Mouse (Mus musculus) T-helper 1 cell (primary cell): ENCODE measurements around the gene Btbd16.

Experiments used
- in situ Hi-C: fragments of 300-600 bp; cut with MboI, MseI; formaldehyde crosslinking; loops from one replicate; pipeline ENCODE4 v1.15.1; 2025; ENCODE audit warnings: high pct_unique_total_duplicates

The Btbd16 gene

DNA sequence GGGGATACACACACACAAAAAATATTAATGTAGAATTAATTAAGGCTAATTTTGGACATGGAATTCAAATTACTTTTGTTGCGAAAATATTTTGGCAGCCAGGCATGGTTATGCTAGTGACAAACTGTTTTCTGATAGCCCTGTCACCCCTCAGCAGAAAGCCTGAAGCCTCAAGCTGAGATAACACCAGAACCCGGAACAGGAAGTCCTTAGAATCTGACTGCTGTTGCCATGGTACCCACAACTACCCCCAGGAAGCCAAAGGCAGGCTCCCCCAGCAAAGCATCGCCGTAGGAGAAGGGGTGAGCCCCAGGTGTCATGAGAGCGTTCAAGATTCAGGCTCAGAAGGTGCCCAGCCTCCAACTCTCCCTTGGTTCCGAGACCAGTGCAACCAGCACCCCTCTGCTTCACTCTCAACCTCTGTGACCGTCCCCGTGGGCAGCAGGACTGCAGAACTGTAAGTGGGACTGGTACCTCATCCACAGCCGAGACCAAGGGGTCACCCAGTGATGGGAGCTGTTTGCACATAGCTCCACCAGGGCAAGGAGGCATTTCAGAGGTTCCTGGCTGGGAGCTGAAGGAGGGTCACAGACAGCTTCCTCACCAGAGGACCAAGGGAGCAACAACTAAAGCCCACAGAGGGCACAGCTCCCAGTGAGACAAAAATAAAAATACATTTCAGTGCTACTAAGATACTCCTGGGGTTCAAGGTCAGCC, at the start of gene Btbd16:
Gene Btbd16 (plus strand): TSS at position 156 of the 717 bp plus-strand sequence.
- in situ Hi-C loops, result loop anchor here (5.0 kb wide), 1 partner anchor 153 kb away; no protein-coding TSS in a partner anchor

DNA sequence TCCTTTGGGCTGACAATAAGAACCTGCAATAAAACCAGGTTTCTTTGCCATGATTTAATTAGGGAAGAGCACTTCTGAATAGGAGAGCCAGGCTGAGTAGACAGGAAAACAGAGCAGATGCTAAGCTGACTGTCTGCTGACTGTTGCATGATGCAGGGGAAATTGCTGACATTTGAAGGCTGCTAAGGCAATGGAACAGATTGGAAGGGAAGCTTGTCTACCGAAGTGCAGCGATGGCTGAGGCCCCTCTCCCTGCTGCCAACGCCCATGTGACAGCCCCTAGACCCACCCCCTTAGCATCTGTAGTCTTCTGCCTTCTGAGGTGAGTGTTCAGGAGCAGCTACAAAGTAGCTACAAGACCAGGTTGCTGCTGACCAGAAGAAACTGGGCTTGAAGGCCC, 47.7 kb upstream of the Btbd16 start:
- in situ Hi-C loops, result no loop called here

DNA sequence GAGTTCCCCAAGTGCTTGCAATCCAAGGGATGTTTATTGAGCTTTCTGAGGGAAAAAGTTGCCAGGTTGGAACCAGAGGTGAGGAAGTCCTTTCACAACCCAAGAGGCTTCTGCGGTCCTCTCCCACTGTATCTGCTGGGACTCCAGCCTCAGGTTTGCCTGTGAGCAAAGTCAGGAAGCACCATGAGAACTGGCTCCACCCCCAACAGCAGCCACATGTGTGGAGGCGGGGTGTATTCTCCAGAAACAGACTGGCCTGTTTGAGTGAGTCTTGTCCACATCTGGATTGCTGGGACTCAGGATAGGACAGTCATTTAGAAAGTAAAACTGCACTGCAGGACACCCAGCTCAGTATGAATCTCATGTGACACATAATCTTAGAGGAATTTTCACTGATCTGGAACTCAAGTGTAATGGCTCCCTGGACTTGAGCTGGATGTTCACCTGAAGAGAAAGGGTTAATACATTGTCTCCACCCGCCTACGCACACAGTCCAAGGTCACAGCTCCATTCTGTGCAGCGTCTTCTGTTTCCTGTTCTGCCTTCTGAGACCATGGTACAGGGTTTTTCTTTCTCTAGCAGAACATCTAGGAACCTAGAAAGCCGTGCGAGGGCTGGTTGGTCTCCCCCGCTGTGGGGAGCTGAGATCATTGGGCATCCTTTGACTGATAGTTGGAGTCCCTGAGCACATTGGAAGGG, 47.0 kb upstream of the Btbd16 start:
- in situ Hi-C loops, result no loop called here

DNA sequence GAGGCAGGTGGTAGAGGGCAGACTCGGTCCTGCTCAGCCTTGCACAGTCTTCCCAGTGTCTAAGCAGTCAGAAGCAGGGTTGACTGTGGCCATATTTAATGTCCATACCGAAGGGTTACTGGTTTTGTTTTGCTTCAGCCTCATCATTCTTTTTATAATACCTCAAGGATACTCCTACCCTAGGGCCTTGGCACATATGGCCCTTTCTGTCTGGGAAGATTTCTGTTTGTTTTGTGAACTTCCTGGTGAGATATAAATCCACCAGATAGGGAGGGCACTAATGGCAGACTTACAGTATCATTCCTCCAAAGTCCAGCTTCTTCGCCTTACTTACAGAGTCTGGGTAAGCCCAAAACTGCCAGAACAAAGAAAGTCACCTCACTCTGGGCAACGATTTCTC, 46.3 kb upstream of the Btbd16 start:
- in situ Hi-C loops, result no loop called here

DNA sequence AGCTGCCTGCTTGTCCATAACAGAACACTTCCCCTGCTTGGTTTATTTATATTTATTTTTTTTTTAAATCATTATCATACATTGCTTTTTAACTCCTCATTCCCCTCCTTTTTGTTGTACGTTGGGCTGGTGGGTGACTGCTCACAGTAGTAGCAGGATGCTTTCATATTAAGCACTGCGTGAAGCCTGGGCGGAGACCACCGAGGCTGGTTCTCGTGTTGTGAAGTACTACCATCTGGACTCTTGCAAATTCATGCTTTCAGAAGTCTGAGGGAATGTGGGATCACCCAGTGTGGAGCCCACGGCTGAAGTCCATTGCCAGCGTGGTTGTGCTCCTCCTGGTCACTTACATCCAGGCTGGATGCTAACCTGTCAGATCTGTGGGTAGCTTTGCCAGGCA, 42.1 kb upstream of the Btbd16 start:
- in situ Hi-C loops, result no loop called here

DNA sequence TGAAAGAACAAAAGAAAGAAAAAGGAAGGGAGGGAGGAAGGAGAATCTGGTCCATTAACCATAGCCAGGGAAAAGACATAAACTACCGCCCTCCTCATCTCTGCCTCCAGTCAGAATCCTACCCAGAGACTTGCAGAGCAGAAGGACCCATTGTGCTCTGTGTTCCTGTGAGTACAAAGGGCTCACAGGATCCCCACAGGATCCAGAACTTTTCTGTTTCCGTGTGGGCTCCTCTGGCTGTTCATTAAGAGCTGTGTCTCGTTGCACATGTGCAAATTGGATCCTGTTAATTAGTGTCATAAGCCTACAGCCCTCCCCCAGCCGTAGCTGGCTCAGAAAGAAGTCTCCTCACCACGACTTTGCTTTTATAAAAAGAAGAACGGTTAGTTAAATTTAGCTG, 41.0 kb upstream of the Btbd16 start:
- in situ Hi-C loops, result no loop called here

DNA sequence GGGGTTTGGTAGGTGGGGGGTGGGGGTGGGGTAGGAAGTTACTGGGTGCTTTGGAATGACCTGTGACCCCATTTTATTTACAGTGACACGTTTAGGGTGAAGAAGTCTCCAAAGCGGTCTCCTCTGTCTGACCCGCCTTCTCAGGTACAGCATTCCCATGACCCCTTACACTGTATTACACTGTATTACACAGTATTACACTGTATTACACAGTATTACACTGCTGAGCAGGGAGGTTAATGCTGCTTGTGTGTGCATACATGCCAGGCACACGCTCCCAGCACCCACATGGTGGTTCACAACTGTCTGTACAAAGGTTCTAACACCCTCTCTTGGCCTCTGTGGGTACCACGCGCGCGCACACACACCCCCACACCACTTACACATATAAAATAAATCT, 40.4 kb upstream of the Btbd16 start:
- in situ Hi-C loops, result no loop called here

DNA sequence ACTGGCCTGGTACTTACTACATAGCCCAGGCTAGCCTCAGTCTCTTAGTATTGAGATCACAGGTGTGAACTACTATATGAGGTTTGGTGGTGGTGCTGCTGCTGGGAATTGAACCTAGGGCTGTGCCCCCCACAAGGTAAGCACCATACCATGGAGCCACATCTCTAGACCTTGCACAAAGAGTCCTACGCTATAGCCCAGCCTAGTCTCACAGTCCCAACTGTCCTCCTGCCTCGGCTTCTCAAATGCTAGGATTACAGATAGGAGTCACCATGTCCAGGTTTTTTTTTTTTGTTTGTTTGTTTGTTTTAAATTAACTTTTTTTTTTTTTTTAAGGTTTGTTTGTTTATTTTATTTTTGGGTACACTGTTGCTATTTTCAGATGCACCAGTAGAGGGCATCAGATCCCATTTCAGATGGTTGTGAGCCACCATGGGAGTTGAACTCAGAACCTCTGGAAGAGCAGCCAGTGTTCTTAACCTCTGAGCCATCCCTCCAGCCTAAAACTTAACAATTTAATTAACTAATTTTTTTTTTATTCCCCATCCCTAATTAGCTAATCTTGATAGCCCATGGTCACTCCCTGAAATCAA, 39.6 kb upstream of the Btbd16 start:
- in situ Hi-C loops, result no loop called here

DNA sequence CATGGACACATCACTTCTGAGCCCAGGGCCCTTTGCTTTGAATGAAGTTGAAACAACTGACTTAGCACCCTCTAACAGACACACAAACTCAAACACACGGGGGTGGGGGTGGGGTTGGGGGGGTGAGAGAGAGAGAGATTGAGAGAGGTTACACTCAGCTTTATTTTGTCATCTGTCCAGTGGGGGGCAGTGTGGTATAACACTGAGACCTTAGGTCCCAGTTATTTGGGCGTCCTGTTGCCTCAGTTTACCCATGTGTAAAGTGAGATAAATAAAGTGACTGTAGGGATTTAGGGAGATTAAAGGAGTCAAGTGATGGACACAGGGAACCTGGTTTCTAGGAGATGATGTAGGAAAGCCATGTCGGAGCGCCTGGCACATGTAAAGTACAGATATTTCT, 32.8 kb upstream of the Btbd16 start:
- in situ Hi-C loops, result no loop called here

DNA sequence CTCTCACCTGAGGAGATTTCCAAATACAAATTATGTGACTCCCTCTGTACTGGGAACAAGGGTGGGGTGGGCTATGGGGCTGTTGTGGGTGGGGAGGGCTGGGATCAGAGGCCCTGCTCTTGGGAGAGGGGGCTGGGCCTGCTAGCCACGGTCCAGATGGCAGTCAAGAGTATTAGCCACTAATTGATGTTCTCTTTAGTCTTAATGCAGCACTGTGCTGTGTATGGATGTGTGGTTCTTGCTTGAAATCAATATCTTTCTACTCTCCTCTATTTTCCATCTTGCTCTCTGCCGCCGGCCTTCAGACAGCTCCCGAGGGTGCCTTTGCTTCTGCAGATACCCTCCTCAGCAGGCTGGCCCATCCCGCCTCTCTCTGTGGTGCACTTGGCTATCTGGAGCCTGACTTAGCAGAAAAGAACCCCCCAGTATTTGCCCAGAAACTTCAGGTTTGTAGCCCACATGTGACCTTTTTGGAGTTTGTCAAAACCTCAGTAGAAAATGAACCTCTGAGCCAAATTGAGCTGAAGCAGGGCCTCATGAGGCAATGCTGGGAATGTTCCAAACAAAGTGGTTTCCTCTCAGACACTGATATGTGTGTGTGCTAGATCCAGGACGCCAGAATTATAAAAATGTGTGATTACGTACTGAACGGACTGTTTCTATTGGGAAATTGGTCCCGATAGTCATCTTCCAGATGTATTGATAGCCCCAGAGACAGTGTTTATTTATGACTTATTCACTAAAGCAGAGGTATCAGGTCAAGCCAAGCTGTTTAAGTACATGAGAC, 30.4 kb upstream of the Btbd16 start:
- in situ Hi-C loops, result no loop called here

DNA sequence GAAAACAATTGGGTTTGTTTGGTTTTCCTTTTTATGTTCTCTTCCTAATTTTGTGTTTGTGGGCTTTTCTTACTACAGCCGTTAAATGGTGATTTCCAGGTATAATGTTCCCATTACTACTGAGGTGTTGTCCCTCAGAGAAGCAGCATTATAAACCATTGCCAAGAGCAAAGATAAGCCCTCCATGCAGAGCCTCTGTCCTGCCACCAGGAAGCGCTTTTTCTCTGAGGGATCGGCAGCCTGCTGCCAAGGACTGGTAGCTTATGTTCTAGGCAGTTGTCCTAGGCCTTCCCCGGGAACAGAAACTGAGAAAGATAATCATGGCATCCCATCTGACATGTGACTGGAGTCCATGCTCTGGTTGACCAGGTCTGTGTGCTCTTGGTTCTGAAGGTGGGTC, 24.7 kb upstream of the Btbd16 start:
- in situ Hi-C loops, result no loop called here

DNA sequence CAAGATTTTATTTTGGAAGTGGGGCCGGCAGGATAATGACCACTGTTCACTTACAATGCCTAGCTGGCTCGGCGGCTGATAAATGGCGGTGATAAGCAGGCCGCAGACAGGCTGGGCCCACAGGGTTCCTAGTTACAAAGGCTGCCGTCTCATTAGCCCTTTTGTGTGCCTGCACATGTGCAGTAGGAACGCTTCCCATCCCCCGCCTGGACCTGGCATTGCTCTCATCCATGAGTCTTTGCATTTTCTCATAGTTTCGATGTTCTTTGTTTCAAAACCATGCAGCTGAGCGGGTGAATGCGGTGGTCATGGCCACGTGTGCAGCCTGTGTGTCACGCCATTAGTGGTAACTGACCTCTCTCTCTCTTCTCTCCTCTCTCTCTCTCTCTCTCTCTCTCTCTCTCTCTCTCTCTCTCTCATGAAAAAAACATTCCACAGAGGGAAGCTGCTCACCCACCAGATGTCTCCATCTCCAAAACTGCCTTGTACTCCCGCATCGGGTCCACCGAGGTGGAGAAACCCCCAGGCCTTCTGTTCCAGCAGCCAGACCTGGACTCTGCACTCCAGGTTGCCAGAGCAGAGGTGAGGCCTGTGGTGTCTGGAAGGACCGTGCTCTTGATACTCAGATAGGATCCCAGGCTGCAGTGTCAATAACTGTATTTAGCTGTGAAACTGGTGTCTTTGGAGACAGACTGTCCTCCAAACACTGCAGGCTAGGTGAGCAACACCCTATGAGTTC, 22.9 kb upstream of the Btbd16 start:
- in situ Hi-C loops, result loop anchor here (10.0 kb wide), 2 partner anchors 156 to 696 kb away; no protein-coding TSS in a partner anchor

DNA sequence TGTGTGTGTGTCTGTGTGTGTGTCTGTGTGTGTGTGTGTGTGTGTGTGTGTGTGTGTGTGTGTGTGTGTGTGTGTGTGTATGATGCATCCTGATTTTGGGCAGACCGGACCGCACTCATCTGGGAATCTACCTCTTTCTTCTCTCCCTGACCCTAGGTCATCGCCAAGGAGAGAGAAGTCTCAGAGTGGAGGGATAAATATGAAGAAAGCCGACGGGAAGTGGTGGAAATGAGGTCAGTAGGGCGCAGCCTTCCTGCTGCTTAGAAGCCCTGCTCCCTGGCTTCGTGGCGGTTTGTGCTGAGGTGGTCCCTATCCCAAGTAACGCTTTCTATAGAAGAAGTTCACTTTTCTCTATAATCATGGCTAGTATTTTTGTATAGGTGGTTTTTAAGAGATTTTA, 22.2 kb upstream of the Btbd16 start:
- in situ Hi-C loops, result loop anchor here (10.0 kb wide), 2 partner anchors 157 to 697 kb away; no protein-coding TSS in a partner anchor

DNA sequence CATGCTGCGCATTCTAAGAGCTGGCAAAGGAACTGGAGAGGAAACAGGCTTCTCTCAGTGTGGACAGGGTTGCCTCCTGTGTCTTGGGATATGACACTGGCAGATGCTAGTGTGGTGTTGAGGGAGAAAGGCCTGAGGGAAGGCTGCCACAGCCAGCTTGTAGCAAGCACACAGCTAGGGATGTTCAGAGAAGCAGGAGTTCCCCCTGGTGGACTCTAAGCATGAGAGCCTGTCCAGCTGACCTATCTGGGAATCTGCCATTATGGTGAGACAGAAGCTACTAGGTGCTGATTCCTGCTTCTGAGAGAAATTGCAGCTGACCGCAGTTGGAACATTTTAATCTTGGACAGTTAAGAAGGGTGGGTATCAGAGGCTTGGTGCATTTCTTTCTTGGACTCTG, 19.1 kb upstream of the Btbd16 start:
- in situ Hi-C loops, result loop anchor here (10.0 kb wide), 2 partner anchors 160 to 700 kb away; no protein-coding TSS in a partner anchor

DNA sequence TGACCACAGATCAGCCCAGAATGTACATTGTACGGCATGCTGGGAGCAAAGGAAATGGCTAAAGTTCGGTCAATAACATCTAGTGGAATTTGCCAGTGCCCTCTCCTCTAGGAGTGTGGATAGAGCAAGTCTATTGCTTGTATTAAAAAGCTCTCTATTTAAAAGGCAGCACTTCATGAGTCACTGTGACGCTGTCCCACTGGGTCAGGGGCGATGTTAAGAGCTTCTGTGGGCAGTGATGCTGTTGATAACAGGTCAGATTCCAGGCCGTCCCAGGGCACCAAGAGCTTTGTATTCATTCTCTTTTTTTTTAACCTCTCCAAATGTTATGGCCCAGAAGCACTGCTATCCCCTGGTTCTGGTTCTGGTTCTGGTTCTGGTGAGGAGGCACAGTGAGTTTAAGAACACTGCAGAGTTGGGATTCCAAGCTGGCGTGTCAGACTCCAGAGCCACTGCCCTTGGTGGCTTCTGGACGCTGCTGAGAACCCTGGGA, 17.5 kb upstream of the Btbd16 start:
- in situ Hi-C loops, result loop anchor here (10.0 kb wide), 2 partner anchors 162 to 702 kb away; no protein-coding TSS in a partner anchor

DNA sequence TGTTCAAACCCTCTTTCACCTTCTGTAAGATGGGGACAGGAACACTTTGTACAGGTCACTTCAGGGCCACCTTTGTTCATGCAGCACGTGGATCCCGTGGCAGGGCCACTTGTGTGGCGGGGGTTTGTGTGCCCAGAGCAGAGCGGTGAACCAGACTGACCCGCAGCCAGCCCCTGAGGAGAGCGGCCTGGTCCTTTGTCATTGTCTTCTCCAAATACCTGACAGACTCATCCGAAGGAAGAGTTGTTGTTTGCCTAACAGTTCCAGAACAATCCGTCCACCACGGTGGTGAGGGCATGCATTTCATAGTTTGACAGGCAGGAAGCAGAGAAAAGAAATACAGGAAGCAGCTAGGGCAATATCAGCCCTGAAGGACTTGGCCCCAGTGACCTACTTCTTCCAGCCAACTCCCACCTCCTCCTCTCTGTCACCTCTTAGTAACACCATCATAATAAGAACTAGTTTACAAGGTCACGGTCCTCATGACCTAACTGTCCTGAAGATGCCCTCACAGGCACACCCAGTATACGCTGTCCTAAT, 16.5 kb upstream of the Btbd16 start:
- in situ Hi-C loops, result loop anchor here (10.0 kb wide), 2 partner anchors 163 to 703 kb away; no protein-coding TSS in a partner anchor

DNA sequence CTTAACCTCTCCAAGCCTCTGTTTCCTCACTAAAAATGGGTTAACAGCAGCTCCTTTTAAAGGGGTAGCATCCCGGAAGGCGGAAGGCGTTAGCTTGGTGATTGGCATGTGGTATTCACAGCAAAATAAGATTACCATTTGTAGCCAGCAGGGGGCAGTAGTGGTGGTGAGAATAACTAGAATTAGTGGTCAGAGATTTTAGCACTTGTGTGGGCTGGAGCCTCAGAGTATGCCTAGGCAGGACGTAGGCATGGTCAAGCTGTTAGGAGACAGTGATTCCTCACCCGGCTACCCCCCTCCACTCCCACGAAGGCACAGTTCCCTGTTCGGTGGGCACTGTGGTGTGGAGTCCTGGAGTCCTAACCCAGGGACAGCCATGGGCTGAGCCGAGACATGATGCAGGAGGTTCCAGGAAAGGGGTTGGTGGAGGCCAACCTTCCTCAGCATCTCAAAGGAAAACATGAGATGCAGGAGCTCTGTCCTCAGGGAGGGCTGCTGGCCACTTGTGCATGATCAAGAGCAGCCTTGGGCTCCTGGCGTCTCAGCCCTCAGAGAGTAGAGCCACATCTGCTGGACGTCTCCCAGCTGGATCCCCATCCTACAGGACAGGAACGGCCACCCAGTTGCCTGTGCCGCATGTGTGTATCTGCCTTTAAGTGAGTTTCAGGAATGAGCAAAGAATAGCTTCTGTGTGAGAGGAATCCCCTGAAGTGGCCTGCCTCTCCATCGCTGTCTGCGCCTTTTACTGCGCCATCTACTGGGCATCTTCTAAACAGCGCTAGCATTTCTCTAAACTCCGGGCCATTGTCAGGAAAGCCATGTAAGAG, 11.6 kb upstream of the Btbd16 start:
- in situ Hi-C loops, result no loop called here

DNA sequence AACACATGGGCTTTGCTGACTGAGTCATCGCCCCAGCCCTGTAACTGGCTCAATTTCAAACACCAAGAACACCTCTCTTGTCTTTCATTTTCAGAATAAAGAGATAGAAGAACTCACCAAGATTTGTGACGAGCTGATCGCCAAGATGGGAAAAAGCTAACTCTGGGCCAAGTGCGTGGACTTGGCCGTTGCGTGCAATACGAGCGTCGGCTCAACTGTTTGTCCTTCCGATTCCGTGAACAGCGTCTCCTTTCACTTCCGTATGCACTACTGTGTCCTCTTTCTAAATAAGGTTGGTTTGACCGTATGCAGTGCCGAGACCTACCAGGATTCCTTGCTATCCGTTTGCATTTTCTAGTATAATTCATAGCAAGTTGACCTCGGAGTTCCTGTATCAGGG, 9.7 kb upstream of the Btbd16 start:
- in situ Hi-C loops, result no loop called here

DNA sequence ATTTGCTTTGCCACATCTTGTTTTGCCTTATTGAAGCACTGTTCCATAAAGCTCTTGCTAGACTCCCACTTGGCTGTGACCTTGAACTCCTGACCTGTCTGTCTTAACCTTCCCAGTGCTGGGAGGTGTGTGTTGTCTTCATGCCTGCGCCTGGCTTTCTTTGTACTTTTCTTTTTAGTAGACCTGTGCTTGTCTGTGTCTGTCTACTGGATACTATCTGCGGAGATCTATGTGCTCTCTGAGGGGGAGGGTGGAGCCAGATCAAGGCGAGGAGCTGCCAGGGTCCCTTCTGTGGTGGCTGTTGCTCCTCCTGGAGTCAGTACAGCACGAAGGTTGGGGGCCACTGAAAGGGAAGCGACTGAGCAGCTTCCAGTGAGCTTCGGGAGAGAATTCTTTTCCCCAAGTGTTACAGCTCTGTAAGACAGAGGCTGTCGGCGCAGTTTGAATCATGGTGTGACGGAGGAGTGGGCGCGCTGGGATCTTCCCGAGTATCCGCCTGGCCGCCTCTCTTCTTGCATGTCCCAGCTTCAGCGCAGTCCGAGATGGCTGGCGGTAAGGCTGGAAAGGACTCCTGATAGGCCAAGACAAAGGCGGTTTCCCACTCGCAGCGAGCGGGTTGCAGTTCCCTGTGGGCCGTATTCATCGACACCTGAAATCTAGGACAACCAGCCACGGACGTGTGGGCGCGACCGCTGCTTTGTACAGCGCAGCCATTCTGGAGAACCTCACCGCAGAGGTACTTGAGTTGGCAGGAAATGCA, 7.3 kb upstream of the Btbd16 start:
- in situ Hi-C loops, result no loop called here
